Mouse (Mus musculus): ENCODE measurements at regions not wholly inside any gene's neighbourhood (a gene's known extent, or its start where the extent isn't known, plus 50 kb on each side); places are given as distances from the start of the nearest gene placed in this dataset.

DNA sequence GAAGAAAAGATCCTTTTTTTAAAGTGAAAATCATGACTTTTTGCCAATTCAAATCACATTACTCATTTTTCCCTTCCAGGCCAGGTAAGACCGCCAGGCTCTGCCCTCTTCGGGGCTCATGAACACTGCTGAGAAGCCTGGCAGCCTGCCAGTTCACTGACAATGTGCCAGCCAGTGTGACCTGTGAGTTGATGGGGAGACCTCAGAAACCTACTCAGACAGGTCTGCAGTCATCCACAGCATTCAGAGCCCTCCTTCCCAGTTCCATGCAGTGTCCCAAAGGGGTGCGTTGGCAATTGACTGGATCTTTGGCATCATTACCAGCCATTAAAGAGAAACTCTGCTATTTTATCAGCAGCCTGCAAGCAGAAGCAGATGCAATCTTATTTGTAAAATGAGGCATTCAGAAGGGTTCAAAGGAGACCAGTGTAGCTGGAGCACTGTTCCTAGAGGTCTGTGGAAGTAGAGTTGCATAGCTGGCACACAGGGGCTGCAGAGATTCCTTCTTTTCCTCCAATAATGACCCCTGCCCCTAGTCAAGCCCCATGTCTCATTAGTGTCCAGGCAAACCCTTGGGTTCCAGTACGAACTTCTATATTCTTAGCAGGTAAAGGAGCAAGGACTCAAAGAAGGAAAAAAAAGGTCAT, 384.4 kb downstream of the Rapgef2 start:
- peaks cover 13 to 15% of the 10 kb centered on the region in 2 experiments for H3K4me1 ChIP-seq (ENCODE audit: control insufficient read depth in 2 of 2, insufficient read depth in 2 of 2, low read length in 2 of 2)
- H3K36me3 ChIP-seq (ENCODE audit: control insufficient read depth, insufficient read depth, low read length) = no peaks in the 10 kb centered on the region
- 0 out of 2 replicates have a peak overlapping the region, but pooled peaks have one; percentile 16 for H3K9ac ChIP-seq (ENCODE audit: low read length)
- no peaks in the 10 kb centered on the region for H3K27me3 ChIP-seq (ENCODE audit: control insufficient read depth, insufficient read depth, low read length)
- H3K27ac ChIP-seq (replicated peaks in 1 of 2; ENCODE audit: control insufficient read depth in 1 of 2, insufficient read depth in 1 of 2, low read depth in 2 of 2, low read length in 2 of 2) = peak overlapping the region in 1 of 2 experiments; percentile 57; a peak in 1 of 4 replicates
- H3K9me3 ChIP-seq (ENCODE audit: control insufficient read depth, low read length) = no peaks in the 10 kb centered on the region
- WGBS = 33% methylated on average over 4 of the region's 4 CpGs
- H3K4me3 ChIP-seq (ENCODE audit: control insufficient read depth in 1 of 2, insufficient read depth in 1 of 2, low read depth in 1 of 2, low read length in 2 of 2) = no peak overlapping the region
- no peak; the same call in 1 of the 2 replicates for ATAC-seq (ENCODE audit: insufficient number of reproducible peaks, insufficient read depth, low FRiP score, low read depth)
- H3K4me2 ChIP-seq (ENCODE audit: low read length) = peak overlapping the region; percentile 57

DNA sequence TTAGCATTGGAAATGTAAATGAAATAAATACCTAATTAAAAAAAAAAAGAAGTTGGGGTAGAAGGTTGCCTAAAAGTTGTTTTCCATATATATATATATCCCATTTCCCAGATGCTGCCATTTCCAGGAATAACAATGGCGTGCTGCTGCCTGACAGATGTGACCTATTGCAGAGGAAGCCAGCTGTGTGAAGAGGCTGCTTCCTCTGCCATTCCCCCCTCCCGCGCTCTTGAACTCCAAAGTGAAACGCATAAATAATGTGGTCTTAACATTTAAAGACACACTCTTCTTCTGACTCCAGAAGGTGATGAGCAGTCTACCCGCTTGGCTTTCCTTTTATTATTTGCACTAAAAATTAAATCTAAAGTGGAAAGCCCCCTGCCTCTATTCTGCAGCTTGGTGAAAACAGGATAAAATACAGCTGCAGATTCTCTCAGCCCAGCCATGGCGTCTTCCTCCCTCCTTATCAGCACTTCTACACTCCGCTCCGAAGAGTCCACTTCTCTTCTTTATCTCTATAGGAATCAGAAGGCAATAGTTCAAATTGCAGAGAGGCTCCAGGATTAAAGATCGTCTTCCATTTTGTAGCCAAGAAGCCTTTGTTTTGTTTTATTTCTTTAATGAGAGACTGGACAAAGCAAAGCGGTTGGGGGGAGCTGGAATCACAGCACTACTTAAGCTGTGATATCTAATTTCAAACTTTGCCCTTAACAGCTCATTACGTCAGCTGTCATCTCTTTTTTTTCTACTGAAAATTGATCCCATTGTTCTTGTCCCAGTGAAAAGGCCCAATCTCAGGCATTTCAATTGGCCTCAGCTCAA, 385.1 kb downstream of the Rapgef2 start:
- peak overlapping the region in 1 of 2 experiments; percentile 17; a peak in 2 of 4 replicates for H3K4me3 ChIP-seq (ENCODE audit: control insufficient read depth in 1 of 2, insufficient read depth in 1 of 2, low read depth in 1 of 2, low read length in 2 of 2)
- no peaks in the 10 kb centered on the region for H3K27me3 ChIP-seq (ENCODE audit: control insufficient read depth, insufficient read depth, low read length)
- no peaks in the 10 kb centered on the region for H3K9me3 ChIP-seq (ENCODE audit: control insufficient read depth, low read length)
- 20% methylated on average over 11 of the region's 11 CpGs for WGBS
- H3K27ac ChIP-seq (replicated peaks in 1 of 2; ENCODE audit: control insufficient read depth in 1 of 2, insufficient read depth in 1 of 2, low read depth in 2 of 2, low read length in 2 of 2) = peak overlapping the region; percentile 39 to 57; a peak in 3 of 4 replicates
- 0 out of 2 replicates have a peak overlapping the region, but pooled peaks have one; percentile 16 for H3K9ac ChIP-seq (ENCODE audit: low read length)
- peaks cover 13 to 15% of the 10 kb centered on the region in 2 experiments for H3K4me1 ChIP-seq (ENCODE audit: control insufficient read depth in 2 of 2, insufficient read depth in 2 of 2, low read length in 2 of 2)
- no peaks in the 10 kb centered on the region for H3K36me3 ChIP-seq (ENCODE audit: control insufficient read depth, insufficient read depth, low read length)
- peak overlapping the region; percentile 57 for H3K4me2 ChIP-seq (ENCODE audit: low read length)
- no peak; the same call in 1 of the 2 replicates for ATAC-seq (ENCODE audit: insufficient number of reproducible peaks, insufficient read depth, low FRiP score, low read depth)

DNA sequence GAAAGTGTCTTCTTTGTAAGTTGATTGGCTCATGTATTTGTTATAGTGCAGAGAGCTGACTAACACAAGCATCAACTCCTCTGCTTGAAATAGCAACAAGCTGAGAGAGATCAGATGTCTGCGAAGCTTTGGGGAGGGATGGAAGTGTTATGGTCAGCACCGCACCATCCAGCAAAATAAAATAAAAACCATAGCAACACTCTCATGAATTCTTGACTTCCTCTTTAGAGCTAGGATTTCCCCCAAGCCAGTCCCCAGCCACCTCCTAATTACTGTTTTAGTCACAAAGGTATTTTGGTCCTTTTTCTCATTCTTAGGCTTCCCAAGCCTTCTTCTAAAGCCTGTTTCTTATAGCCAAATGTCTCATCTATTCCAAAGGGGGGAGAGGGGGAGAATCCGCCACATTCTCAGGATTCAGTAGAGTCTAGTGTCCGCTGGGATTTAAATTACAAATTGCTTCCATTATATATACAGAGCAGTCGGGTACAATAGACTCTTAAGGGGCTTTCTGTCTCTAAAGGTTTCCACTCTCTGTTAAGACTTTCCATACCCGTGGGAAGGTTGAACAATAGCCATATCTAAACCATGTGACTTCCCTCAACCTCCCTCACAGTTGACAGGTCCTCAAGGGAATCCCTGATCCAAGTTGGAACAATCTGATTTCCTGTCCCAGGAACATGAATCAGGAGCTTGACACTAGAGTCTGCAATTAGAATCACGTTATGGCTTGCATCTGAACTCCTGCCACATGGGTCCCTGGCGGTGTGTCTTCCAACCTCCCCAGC, 386.7 kb downstream of the Rapgef2 start:
- H3K27me3 ChIP-seq (ENCODE audit: control insufficient read depth, insufficient read depth, low read length) = no peaks in the 10 kb centered on the region
- peak; percentile 64; the same call in 1 of the 2 replicates for ATAC-seq (ENCODE audit: insufficient number of reproducible peaks, insufficient read depth, low FRiP score, low read depth)
- H3K36me3 ChIP-seq (ENCODE audit: control insufficient read depth, insufficient read depth, low read length) = no peaks in the 10 kb centered on the region
- H3K4me1 ChIP-seq (ENCODE audit: control insufficient read depth in 2 of 2, insufficient read depth in 2 of 2, low read length in 2 of 2) = peaks cover 13 to 15% of the 10 kb centered on the region in 2 experiments
- H3K27ac ChIP-seq (replicated peaks in 1 of 2; ENCODE audit: control insufficient read depth in 1 of 2, insufficient read depth in 1 of 2, low read depth in 2 of 2, low read length in 2 of 2) = peak overlapping the region; percentile 35 to 49
- no peak overlapping the region for H3K9ac ChIP-seq (ENCODE audit: low read length)
- H3K9me3 ChIP-seq (ENCODE audit: control insufficient read depth, low read length) = no peaks in the 10 kb centered on the region
- H3K4me3 ChIP-seq (ENCODE audit: control insufficient read depth in 1 of 2, insufficient read depth in 1 of 2, low read depth in 1 of 2, low read length in 2 of 2) = no peak overlapping the region
- WGBS = 51% methylated on average over 8 of the region's 8 CpGs
- no peak overlapping the region for H3K4me2 ChIP-seq (ENCODE audit: low read length)

DNA sequence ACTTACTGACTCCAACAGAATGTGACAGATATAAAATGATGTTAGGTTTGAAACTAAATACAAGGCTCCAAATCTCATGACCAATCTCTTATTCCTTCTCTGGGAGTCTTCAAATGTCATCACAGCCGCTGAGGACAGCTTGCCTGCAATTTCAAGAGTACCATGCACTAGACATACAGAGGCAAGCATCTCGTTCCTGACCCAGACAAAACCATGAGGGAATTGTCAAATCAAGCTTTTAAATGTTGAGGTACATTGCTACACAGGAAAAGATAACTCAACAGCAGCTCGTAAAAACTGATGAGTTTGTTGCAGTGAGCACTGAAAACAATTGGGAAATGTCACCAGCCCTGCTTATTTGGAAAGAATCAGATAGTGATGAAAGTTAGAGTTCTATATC, 397.0 kb downstream of the Rapgef2 start:
- no peak overlapping the region for H3K4me3 ChIP-seq (ENCODE audit: control insufficient read depth in 1 of 2, insufficient read depth in 1 of 2, low read depth in 1 of 2, low read length in 2 of 2)
- 62% methylated on average over 3 of the region's 3 CpGs for WGBS
- no peaks in the 10 kb centered on the region for H3K4me1 ChIP-seq (ENCODE audit: control insufficient read depth in 2 of 2, insufficient read depth in 2 of 2, low read length in 2 of 2)
- H3K27ac ChIP-seq (replicated peaks in 1 of 2; ENCODE audit: control insufficient read depth in 1 of 2, insufficient read depth in 1 of 2, low read depth in 2 of 2, low read length in 2 of 2) = no peak overlapping the region
- H3K27me3 ChIP-seq (ENCODE audit: control insufficient read depth, insufficient read depth, low read length) = no peaks in the 10 kb centered on the region
- H3K9me3 ChIP-seq (ENCODE audit: control insufficient read depth, low read length) = no peaks in the 10 kb centered on the region
- H3K9ac ChIP-seq (ENCODE audit: low read length) = no peak overlapping the region
- H3K36me3 ChIP-seq (ENCODE audit: control insufficient read depth, insufficient read depth, low read length) = no peaks in the 10 kb centered on the region
- ATAC-seq (ENCODE audit: insufficient number of reproducible peaks, insufficient read depth, low FRiP score, low read depth) = no peak
- no peak overlapping the region for H3K4me2 ChIP-seq (ENCODE audit: low read length)

DNA sequence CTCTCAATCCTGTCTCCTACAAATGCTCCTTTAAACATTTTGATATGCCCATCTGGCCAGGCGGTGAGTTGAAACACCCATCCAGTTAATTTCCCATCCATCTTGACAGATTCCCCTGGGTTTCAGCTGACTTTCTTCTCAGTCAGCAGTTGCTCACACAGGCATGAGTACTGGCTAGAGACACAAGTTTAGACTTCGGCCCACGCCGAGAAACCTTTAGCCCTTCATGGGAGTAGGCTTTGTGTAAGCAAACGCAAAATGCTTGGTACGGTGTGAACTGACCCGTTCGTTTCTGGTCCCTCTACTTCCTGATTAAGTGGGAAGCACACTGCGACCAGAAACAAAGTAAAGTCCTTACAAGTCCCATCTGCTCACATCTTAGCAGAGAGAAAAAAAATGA, 401.6 kb downstream of the Rapgef2 start:
- Histone ChIP-seq H3K27ac (replicated peaks in 1 of 2; ENCODE audit: control insufficient read depth in 1 of 2, insufficient read depth in 1 of 2, low read depth in 2 of 2, low read length in 2 of 2) (no peak overlapping the region), H3K4me1 (ENCODE audit: control insufficient read depth in 2 of 2, insufficient read depth in 2 of 2, low read length in 2 of 2) (no peaks in the 10 kb centered on the region), H3K4me3 (ENCODE audit: control insufficient read depth in 1 of 2, insufficient read depth in 1 of 2, low read depth in 1 of 2, low read length in 2 of 2) (no peak overlapping the region), H3K36me3 (ENCODE audit: control insufficient read depth, insufficient read depth, low read length) (no peaks in the 10 kb centered on the region), H3K27me3 (ENCODE audit: control insufficient read depth, insufficient read depth, low read length) (no peaks in the 10 kb centered on the region), H3K4me2 (ENCODE audit: low read length) (no peak overlapping the region), H3K9ac (ENCODE audit: low read length) (no peak overlapping the region), H3K9me3 (ENCODE audit: control insufficient read depth, low read length) (no peaks in the 10 kb centered on the region)
- no peak for ATAC-seq (ENCODE audit: insufficient number of reproducible peaks, insufficient read depth, low FRiP score, low read depth)
- 86% methylated on average over 9 of the region's 9 CpGs for WGBS

DNA sequence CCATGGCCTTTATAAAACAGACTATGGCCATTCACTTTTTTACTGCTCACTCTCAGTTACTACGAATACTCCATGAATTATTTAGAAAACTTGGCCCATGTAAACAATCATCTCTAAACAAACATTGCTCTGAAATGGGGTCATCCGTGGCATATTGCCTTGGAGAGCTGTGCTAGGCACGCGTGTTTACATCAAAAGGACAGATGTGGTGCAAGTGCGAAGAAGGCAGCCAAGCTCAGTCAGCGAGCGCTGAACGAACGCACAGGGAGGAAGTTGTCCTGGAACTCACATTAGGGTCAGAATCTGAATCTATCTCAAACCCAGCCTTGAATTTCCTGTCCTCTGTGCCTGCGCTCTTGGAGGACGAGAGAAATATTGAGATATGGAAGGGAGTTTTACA, 402.3 kb downstream of the Rapgef2 start:
- Histone ChIP-seq H3K4me3 (ENCODE audit: control insufficient read depth in 1 of 2, insufficient read depth in 1 of 2, low read depth in 1 of 2, low read length in 2 of 2) (no peak overlapping the region), H3K9ac (ENCODE audit: low read length) (no peak overlapping the region), H3K27me3 (ENCODE audit: control insufficient read depth, insufficient read depth, low read length) (no peaks in the 10 kb centered on the region), H3K4me2 (ENCODE audit: low read length) (no peak overlapping the region), H3K27ac (replicated peaks in 1 of 2; ENCODE audit: control insufficient read depth in 1 of 2, insufficient read depth in 1 of 2, low read depth in 2 of 2, low read length in 2 of 2) (no peak overlapping the region), H3K36me3 (ENCODE audit: control insufficient read depth, insufficient read depth, low read length) (no peaks in the 10 kb centered on the region), H3K9me3 (ENCODE audit: control insufficient read depth, low read length) (no peaks in the 10 kb centered on the region), H3K4me1 (ENCODE audit: control insufficient read depth in 2 of 2, insufficient read depth in 2 of 2, low read length in 2 of 2) (no peaks in the 10 kb centered on the region)
- WGBS = 86% methylated on average over 11 of the region's 11 CpGs
- ATAC-seq (ENCODE audit: insufficient number of reproducible peaks, insufficient read depth, low FRiP score, low read depth) = no peak

DNA sequence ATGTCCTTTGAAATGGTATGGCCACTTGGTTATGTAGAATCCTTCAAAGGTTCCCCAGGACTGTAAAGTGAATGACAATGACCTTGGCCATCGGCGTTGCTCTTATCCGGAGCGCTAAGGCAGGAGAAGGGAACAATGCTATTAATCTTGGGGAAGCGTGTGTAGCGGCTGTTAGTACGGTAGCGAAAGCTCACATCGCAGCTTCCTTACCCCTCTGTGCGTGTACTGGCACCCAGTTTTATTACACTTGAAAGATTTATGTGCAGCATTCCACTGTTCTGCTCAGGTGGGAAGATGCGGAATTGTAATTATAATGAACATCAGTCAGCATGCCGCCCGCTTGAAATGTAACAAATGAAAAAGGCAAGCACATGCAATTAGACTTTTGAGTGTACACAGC, 406.2 kb downstream of the Rapgef2 start:
- no peaks in the 10 kb centered on the region for H3K4me1 ChIP-seq (ENCODE audit: control insufficient read depth in 2 of 2, insufficient read depth in 2 of 2, low read length in 2 of 2)
- H3K9me3 ChIP-seq (ENCODE audit: control insufficient read depth, low read length) = no peaks in the 10 kb centered on the region
- H3K36me3 ChIP-seq (ENCODE audit: control insufficient read depth, insufficient read depth, low read length) = no peaks in the 10 kb centered on the region
- H3K27me3 ChIP-seq (ENCODE audit: control insufficient read depth, insufficient read depth, low read length) = no peaks in the 10 kb centered on the region
- H3K4me3 ChIP-seq (ENCODE audit: control insufficient read depth in 1 of 2, insufficient read depth in 1 of 2, low read depth in 1 of 2, low read length in 2 of 2) = no peak overlapping the region
- no peak for ATAC-seq (ENCODE audit: insufficient number of reproducible peaks, insufficient read depth, low FRiP score, low read depth)
- no peak overlapping the region for H3K4me2 ChIP-seq (ENCODE audit: low read length)
- H3K9ac ChIP-seq (ENCODE audit: low read length) = no peak overlapping the region
- 91% methylated on average over 13 of the region's 13 CpGs for WGBS
- H3K27ac ChIP-seq (replicated peaks in 1 of 2; ENCODE audit: control insufficient read depth in 1 of 2, insufficient read depth in 1 of 2, low read depth in 2 of 2, low read length in 2 of 2) = no peak overlapping the region

Measured in heart, embryonic 14.5 days (tissue).